Mouse (Mus musculus): ENCODE measurements around the gene Ubfd1. TPM values are rescaled to one million over a fixed set of nuclear protein-coding genes. Genes with fewer than 3 reads are reported as not detected.
"Not testable (repeated sequence)": the region's sequence is repeated elsewhere in the genome, so short reads cannot be mapped to it uniquely, and the experiment has no call there.

The Ubfd1 gene
- total RNA-seq, 2 experiments from 2014 or later, result 55.0 to 60.1 TPM

DNA sequence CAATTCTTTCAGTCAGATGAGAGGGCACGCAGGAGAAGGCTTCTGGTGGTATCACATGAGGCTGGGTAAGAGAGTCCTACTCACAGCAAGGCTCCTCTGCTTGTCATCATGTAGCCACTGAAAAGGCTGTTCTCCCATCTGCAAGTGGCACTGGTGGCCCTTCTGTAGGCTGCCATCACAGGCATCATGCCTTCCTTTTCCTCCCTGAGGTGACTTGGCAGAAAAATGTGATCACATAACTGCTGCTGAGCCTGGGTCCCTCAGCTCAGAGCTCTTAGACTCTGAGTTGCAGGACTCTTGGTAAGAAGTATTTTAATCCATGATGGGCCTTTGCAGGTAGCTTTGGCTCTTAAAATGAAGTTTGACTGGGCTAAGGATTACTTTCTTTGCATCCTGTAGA lies 14.1 kb downstream of the Ubfd1 start:
- no peak for DNase-seq (ENCODE audit: low spot score in 2 of 2)

DNA sequence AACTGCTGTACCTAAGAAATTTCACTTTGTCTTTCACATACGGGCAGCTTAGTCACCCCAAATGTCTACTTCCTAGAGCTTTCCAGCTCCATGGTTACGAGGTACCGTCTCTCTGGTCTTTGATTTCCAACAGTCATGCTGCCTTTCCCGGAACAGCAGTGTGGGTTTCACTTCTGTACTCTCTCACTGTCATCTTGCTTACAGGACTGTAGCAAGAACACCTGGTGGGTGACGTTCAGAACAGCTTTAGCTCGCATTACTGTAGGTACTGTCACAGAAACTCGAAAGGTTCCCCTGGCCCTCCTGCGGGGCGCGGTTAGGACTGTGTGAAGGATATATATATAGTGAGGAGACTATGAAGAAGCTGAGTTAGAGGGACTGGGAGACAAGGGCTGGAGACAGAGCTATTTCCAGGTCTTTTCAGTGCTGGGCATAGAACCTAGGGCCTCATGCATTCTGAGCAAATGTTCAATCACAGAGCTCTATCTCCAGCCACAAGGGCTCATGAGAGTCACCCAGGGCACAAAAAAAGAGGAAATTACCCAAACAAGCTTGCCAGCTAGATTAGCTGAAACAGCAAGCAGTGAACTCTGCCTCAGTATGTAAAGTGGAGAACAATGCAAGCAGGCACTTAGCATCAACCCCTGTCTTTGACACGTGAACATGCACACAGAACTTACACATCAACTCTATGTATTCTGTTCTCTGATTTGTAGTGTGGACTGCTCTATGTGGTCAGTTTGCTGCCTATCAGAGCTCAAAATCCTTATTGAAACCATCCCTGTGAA lies 20.4 kb downstream of the Ubfd1 start:
- DNase-seq (ENCODE audit: low spot score in 2 of 2), result no peak

DNA sequence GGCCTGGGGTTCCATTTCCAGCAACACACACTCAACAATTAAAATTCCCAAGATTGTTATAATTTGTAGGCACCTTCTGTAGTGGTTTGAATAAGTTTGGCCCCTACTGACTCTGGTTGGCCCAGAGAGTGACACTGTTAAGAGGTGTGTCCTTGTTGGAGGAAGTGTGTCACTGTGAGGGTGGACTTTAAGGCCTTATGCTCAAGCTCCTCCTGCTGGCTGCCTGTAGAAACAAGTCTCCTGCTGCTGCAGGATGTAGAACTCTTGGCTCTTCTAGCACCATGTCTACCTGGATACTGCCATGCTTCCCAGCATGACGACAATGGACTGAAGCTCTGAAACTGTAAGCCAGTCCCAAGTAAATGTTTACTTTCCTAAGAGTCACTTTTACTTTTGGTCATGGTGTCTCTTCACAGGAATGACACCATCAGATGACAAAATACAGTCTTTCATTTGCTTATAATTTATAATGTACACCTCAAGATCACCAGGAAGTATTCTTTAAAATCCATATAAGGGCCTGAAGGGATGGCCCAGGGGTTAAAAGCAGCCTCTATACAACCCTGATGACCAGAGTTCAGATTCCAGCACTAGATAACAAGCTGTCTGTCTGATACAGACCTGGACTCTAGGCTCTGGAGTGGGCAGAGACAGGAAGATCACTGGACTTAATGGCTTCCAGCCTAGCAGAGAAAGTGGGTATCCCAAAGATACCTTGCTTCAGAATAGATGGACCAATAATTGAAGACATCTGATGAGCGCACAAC lies 27.8 kb downstream of the Ubfd1 start:
- DNase-seq (ENCODE audit: low spot score in 2 of 2), result no peak

DNA sequence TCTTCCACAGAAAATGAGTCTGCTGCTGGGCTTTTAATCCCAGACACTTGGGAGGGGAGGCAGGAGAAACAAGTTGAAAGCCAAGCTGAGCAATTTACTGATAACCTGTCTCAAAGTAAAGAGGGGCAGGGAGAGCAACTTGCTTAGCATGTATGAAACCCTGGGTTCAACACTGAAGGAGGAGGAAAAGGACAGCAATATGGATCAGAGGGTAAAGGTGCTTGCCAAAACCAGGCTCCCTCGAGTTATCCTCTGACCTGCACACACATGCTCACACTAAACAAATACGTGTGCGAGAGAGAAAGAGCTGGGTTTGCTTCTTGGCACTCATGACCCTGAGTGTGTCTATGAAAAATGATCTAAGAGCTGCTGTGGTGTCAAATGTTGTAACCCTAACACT lies 31.0 kb downstream of the Ubfd1 start:
- no peak for DNase-seq (ENCODE audit: low spot score in 2 of 2)

DNA sequence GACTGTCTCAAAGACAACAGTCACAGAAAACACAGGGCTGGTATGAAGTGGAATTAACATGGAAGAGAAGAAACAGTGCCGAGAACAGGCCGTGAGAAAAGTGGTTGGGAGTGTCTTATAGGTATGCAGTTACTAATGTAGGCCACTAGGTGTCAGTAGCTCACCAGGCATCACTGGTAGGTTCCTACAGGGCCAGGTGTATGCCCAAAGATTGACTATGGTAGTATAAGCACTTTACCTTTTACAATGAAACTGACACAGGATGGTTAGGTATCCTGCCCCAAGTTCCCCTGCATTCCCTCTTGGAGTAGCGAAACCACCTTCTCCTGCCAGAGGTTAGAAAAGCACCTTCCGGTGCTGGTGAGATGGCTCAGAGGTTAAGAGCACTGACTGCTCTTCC lies 32.2 kb downstream of the Ubfd1 start:
- DNase-seq (ENCODE audit: low spot score in 2 of 2), result peak in 1 of 2 experiments; percentile 48

DNA sequence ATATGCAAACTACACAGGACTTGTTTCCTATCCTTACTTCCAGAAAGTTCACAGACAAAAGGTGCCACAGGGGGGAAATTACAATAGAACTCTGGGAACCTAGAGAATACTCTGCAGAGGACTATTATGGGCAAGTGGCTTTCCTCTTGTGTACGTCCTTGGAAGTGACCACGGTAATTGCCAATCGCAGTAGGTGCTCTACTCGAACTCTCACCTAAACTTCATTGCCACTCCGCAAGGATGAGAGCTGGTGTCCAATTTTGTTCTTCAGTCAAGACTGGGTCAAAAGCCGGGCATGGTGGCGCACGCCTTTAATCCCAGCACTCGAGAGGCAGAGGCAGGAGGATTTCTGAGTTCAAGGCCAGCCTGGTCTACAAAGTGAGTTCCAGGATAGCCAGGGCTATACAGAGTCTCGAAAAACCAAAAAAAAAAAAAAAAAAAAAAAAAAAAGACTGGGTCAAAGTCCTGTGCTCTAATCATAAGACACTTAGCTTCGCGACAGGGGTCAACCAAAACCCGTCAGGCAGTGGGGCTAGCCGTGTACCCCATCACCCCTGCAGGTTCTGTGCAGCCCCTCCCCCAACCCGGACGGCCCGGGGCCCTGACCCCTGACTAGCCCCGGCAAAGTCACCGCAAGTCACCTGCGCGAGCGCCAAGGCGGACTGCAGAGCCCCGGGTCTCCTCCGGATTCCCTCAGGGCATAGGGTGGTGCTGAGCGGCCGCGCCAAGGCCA lies 34.2 kb downstream of the Ubfd1 start:
- DNase-seq (ENCODE audit: low spot score in 2 of 2), result not testable (repeated sequence)

DNA sequence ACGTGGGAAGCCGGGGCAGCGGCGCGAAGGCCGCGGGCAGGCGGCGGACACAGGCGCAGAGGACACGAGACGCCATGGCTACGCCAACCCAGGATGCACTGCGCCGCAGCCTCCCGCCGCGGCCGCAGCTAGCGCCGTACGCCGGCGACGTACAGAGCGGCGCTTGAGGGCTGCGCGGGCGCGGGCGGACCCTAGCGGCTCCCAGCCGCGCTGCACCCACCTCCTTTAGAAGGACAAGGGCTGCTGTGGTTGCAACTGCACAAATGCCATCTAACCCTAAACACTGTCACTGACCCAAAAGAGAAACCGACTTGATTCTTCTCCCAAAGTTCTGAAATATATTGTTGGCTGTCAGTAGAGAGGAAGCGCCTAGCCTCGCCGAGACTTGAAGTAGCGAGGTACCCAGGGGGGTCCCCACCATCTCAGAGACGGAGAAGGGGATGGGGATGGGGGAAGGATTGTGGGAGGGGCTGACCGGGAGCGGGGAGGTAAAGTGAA lies 34.8 kb downstream of the Ubfd1 start, which contains the start of gene Ndufab1:
Gene Ndufab1, minus strand, starts transcription at position 140 of the 498 bp plus-strand sequence.
- peak; percentile 86 to 92 for DNase-seq (ENCODE audit: low spot score in 2 of 2)

DNA sequence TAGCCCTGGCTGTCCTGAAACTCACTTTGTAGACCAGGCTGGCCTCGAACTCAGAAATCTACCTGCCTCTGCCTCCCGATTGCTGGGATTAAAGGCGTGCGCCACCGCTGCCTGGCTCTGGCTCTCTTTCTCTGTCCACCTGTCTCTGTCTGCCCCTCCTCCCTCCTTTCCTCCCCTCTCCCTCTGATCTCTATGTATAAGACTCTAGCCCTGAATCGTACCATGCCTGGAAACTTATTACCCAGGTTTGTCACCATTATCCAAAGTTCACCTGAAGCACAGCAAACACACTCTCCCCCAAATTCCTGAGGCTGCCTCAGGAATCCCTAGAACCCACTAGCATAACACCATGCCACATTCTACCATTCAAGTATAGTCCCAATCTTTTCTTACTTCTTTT lies 41.2 kb downstream of the Ubfd1 start:
- no peak for DNase-seq (ENCODE audit: low spot score in 2 of 2)

DNA sequence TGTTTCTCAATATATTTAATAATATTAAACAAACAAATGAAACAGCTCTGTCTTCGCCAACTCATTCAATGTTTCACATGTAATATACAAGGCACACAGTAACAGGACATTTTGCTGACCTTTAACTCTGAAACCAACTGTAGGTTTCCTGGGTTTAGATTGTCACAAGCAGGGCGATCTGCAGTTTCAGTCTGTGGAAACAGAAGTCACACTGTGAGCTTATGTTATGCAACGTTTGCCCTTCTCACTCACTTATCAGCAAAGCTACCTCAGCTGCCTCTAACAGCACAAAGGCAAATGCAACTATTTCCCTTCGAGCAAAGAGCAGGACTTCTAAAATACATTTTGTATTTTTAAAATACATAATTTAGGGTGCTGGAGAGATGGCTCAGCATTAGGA lies 56.5 kb downstream of the Ubfd1 start:
- DNase-seq (ENCODE audit: low spot score in 2 of 2), result no peak

DNA sequence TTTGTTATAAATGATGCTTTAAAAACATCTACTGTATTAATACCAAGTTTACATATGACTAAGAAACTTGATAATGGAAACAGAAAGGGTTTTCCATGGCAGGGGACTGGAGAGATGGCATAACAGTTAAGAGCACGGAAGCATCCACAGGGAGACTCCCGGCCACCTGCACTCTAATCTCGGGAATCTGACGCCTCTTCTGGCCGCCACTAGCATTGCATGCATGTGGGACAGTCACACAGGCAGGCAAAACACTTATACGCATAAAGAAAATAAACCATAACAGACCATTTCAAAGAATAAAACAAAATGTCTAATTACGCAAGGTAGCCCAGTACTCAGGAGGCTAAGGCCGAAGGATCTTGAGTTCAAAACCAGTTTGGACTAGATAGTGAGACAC lies 58.7 kb downstream of the Ubfd1 start:
- DNase-seq (ENCODE audit: low spot score in 2 of 2), result no peak

DNA sequence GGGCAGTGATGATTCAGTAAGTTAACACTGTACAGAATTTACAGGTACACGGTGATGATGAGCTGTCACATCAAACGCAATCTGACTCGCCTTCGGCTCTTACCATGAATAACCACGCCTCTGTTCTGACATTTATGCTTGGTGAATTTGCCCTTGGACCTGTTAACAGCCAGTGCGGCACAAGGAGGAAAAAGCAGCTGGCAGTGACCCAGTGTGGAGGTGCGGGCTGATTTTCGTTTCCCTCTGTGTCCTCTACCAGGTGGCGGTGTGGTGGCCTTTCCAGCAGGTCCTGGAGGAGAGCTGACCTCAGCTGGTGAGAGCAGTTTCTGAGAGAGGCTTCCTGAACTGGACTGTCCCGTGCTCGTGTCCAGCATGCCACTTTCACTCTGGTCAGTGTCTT lies 60.0 kb downstream of the Ubfd1 start:
- DNase-seq (ENCODE audit: low spot score in 2 of 2), result no peak

Other genes starting within 250 kb of the Ubfd1 start
- gene Scnn1b, start 202.1 kb upstream of the Ubfd1 start, total RNA-seq (2021), result not detected
- 10 to 100 TPM; 41.5 to 46.0 TPM for gene Cog7, start 85.5 kb upstream of the Ubfd1 start, total RNA-seq (2021)
- gene Gga2, start 46.0 kb upstream of the Ubfd1 start, total RNA-seq (2021), result 10 to 100 TPM; 29.0 to 30.3 TPM
- 1 to 10 TPM; 9.5 to 9.9 TPM for gene Ears2, start 88 bp downstream of the Ubfd1 start, total RNA-seq (2021)
- gene Ndufab1, start 34.7 kb downstream of the Ubfd1 start, total RNA-seq (2021), result 100 to 1,000 TPM; 305 to 306 TPM
- 1 to 10 TPM; 1.1 to 1.9 TPM for gene Palb2, start 65.8 kb downstream of the Ubfd1 start, total RNA-seq (2021)
- gene Dctn5, start 65.9 kb downstream of the Ubfd1 start, total RNA-seq (2021), result 100 to 1,000 TPM; 104 TPM
- 1 to 10 TPM; 1.4 to 1.9 TPM for gene Plk1, start 92.3 kb downstream of the Ubfd1 start, total RNA-seq (2021)
- 1 to 10 TPM in 1 of 2 experiments, under 1 TPM in 1; 0.36 to 1.1 TPM for gene Ern2, start 119.0 kb downstream of the Ubfd1 start, total RNA-seq (2021)
- 1 to 10 TPM; 3.3 to 3.7 TPM for gene Chp2, start 152.3 kb downstream of the Ubfd1 start, total RNA-seq (2021)
- gene Prkcb, start 221.6 kb downstream of the Ubfd1 start, total RNA-seq (2021), result 100 to 1,000 TPM; 741 to 778 TPM

All from layer of hippocampus, adult 18-20 months (tissue).